Mouse (Mus musculus) ES-E14 (cell line): ENCODE data around the gene Thop1.

Source experiments
- MAFK ChIP-seq: IDR thresholded peaks from 2 replicates; pipeline ENCODE4 v1.6.1; 2014; ENCODE audit warnings: mild to moderate bottlenecking, low read depth, low read length, inconsistent platforms; ENCODE audit not compliant: insufficient read depth
- ZC3H11A ChIP-seq: IDR thresholded peaks from 2 replicates; pipeline ENCODE4 v1.6.1; 2012; ENCODE audit warnings: low read depth, mild to moderate bottlenecking, inconsistent platforms, low read length, borderline replicate concordance
- ZNF384 ChIP-seq: IDR thresholded peaks from 2 replicates; pipeline ENCODE4 v1.6.1; 2012; ENCODE audit warnings: low read depth, low read length, inconsistent platforms

DNA sequence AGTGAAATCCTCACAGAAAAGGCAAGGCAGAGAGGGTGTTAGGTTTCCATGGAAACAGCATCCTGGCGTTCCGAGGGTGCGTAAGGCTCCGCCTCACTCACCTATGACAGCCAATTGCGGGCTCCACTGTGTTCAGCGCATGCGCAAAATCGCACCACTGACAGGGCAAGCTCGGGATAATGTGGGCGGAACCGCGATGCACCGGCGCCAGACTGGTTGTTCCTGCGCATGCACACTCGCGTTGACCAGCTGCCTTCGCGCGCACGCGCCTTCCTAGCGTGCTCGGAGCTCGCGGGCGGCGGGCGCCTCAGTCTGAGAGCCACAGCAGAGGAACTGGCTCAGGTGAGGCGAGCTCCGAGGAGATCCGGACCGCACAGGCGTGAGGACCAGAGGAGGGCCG is at the start of gene Thop1:
- TF ChIP-seq ZC3H11A: no peak
- no peak for TF ChIP-seq ZNF384
- TF ChIP-seq MAFK: no peak
